Mouse (Mus musculus) limb, embryonic 14.5 days (tissue): ENCODE measurements around the gene Krt36. TPM values are rescaled to one million over a fixed set of nuclear protein-coding genes. Genes with fewer than 3 reads are reported as not detected.

Experiments used
- ATAC-seq: fragments of 200-750 bp; cut with Nextera tagmentation; 2 replicates; pipeline ENCODE4 v1.8.0; 2017; ENCODE audit warnings: low read depth, moderate number of reproducible peaks, moderate TSS enrichment; ENCODE audit not compliant: low FRiP score
- DNase-seq: peaks from one replicate; pipeline ENCODE4 v3.0.0-alpha.2; 2015; ENCODE audit warnings: low spot score
- H3K27ac ChIP-seq: fragments of 300-500 bp; sonication (generic); replicated peaks from 2 replicates; pipeline ENCODE4 v1.5.1; 2014; ENCODE audit warnings: low read depth, mild to moderate bottlenecking, low read length, moderate library complexity, mixed read lengths
- H3K27me3 ChIP-seq: fragments of 300-500 bp; sonication (generic); 2 replicates; pipeline ENCODE4 v1.6.1; 2014; ENCODE audit warnings: low read length, mixed read lengths; ENCODE audit not compliant: control insufficient read depth, insufficient read depth
- H3K36me3 ChIP-seq: fragments of 300-500 bp; sonication (generic); 2 replicates; pipeline ENCODE4 v1.6.1; 2014; ENCODE audit warnings: mild to moderate bottlenecking, low read length, moderate library complexity, mixed read lengths; ENCODE audit not compliant: control insufficient read depth, insufficient read depth
- H3K4me1 ChIP-seq: fragments of 300-500 bp; sonication (generic); 2 replicates; pipeline ENCODE4 v1.6.1; 2014; ENCODE audit warnings: antibody characterized with exemption, low read length, mixed read lengths; ENCODE audit not compliant: control insufficient read depth, insufficient read depth
- H3K4me2 ChIP-seq: fragments of 300-500 bp; sonication (generic); replicated peaks from 2 replicates; pipeline ENCODE4 v1.6.1; 2014; ENCODE audit warnings: low read depth, mild to moderate bottlenecking, low read length, moderate library complexity; ENCODE audit not compliant: severe bottlenecking
- H3K4me3 ChIP-seq: fragments of 300-500 bp; sonication (generic); replicated peaks from 2 replicates; pipeline ENCODE4 v1.5.1; 2014; ENCODE audit warnings: low read length
- H3K9ac ChIP-seq: fragments of 300-500 bp; sonication (generic); 2 replicates; pipeline ENCODE4 v1.6.1; 2014; ENCODE audit warnings: mild to moderate bottlenecking, low read depth, low read length, moderate library complexity; ENCODE audit not compliant: severe bottlenecking
- H3K9me3 ChIP-seq: fragments of 300-500 bp; sonication (generic); 2 replicates; pipeline ENCODE4 v1.6.1; 2016; ENCODE audit warnings: low read length; ENCODE audit not compliant: control insufficient read depth
- POLR2A ChIP-seq: fragments of 200-500 bp; IDR thresholded peaks from 2 replicates; pipeline ENCODE4 v1.8.0; 2012; ENCODE audit warnings: inconsistent platforms, mild to moderate bottlenecking, moderate library complexity, borderline replicate concordance; ENCODE audit not compliant: insufficient read depth, insufficient read length; ENCODE audit errors: extremely low read depth
- WGBS: fragments of 180-500 bp; shearing (Covaris S2); extraction: QIAGEN DNeasy Blood & Tissue Kit; methylation state at CpG from one replicate; pipeline ENCODE4 v1.1.7; 2014; 5-methylcytosine and 5-hydroxymethylcytosine counted together
- polyA plus RNA-seq, 2 experiments: library from polyadenylated mRNA; depleted of rRNA in 1 of 2; stranded (reverse) in 1 of 2; unstranded in 1 of 2; fragments of >200 nt; fragmentation: Nextera tagmentation in 1 of 2; extraction: Ambion mirVana in 1 of 2; gene quantifications; 2 replicates each; pipeline versions ENCODE4 v1.2.1 to v1.2.3; 2012 to 2014

The Krt36 gene
- polyA plus RNA-seq, 2 experiments = 1.1 to 5.9 TPM

DNA sequence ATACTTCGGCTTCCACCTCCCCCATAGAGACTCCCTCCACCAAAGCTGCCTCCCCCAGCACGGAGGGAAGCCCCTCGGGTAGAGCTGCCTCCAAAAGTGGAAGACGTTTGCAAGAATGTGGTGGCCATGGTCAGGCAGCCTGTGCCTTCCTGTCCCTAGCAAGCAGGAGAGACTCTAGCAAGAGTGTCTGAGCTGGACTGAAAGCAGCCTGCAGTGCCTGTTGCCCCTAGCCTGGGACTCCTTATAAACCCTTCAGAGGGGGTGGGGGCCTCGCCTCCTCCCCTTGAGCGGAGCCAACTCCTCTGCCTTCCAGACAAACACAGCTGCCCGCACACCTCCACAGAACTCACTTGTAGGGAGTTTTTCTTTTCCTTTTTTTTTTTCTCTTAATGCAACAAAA, 30.3 kb upstream of the Krt36 start, which contains the start of gene Krt15:
Krt15 (minus strand) TSS at position 198 of the 400 bp plus-strand sequence.
- Histone ChIP-seq H3K4me1 (0 out of 2 replicates have a peak, but pooled peaks cover 2% of the 10 kb centered on the region), H3K4me2 (0 out of 2 replicates have a peak within 1 kb of the TSS, but pooled peaks have one; percentile 20), H3K9me3 (no peaks in the 10 kb centered on the region), H3K27me3 (no peaks in the 10 kb centered on the region), H3K9ac (no peak within 1 kb of the TSS), H3K4me3 (peak within 1 kb of the TSS; percentile 4; the same call in 1 of the 2 replicates), H3K36me3 (no peaks in the 10 kb centered on the region), H3K27ac (no peak within 1 kb of the TSS)
- ATAC-seq (no peak), DNase-seq (no peak)
- 35% methylated on average over 7 of the region's 7 CpGs for WGBS
- TF ChIP-seq POLR2A = peak; percentile 45; the same call in 1 of the 2 replicates

DNA sequence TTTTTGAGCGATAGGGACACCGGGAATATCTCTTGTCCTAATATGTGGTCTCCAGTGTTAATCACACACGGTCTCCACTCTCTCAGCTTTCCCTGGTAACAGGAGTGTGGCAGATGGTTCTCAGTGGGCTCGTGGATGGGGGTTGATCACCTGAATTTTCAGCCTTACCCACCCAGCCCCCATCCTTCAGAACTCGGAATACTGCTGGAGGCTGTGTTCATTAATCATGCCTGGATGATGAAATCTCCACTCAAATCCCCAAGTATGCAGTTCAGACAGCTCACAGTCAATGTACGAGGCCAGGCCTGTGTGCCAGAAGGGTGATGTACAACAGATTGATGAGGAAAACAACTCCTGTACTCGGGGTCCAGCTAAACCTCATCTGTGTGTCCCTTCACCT, 19.5 kb upstream of the Krt36 start:
- Histone ChIP-seq H3K4me2 (no peak overlapping the region), H3K27ac (no peak overlapping the region), H3K4me1 (no peaks in the 10 kb centered on the region), H3K27me3 (no peaks in the 10 kb centered on the region), H3K36me3 (no peaks in the 10 kb centered on the region), H3K9me3 (no peaks in the 10 kb centered on the region), H3K9ac (no peak overlapping the region), H3K4me3 (no peak overlapping the region)
- DNase-seq = no peak
- whole genome bisulfite sequencing = 64% methylated on average over 7 of the region's 7 CpGs
- TF ChIP-seq POLR2A = no peak
- no peak for ATAC-seq

DNA sequence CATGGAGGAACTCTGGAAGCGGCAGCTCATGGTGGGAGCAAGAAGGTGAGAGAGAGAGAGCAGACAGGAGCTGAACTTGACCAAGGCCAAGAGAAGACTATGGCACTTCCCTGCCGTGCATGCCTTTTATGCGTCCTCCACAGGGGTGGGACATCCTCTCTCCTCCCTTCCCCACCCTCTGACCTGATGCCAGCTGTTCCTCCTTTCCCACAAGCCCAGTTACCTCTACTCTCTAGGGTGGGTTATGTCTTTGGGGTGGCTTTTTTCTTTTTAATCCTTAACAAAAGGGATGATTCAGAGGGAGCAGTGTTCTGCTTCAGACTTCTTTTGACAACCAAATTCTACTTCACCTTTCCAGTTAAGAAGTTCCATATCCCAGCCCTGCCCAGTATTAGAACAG, 16.0 kb upstream of the Krt36 start, which contains the start of gene Krt13:
Krt13 (minus strand) TSS at position 101 of the 400 bp plus-strand sequence.
- no peaks in the 10 kb centered on the region for H3K36me3 ChIP-seq
- no peak for ATAC-seq
- WGBS = 72% methylated on average over 3 of the region's 3 CpGs
- no peak within 1 kb of the TSS for H3K4me2 ChIP-seq
- H3K4me1 ChIP-seq = no peaks in the 10 kb centered on the region
- DNase-seq = no peak
- no peak for TF ChIP-seq POLR2A
- H3K27me3 ChIP-seq = no peaks in the 10 kb centered on the region
- no peak within 1 kb of the TSS for H3K4me3 ChIP-seq
- H3K27ac ChIP-seq = no peak within 1 kb of the TSS
- H3K9ac ChIP-seq = no peak within 1 kb of the TSS
- H3K9me3 ChIP-seq = no peaks in the 10 kb centered on the region

DNA sequence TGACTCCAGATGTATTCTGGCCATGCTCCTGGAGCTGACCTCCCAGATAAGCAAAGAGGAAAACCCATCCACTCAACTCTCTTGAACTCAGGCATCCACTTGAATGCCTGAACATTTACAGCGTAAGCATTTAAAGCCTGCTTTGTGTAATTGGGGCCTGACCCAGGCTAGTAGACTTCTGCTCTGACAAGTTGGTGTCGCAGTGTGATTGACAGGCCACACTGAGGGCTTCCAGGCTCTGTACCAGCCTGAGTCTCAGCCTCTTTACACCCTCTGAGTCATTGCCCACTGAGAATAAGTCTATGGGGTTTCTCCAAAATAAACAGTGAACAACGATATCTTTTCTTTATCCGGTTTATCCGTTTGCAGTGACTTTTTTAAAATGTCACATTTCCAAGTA, 14.9 kb upstream of the Krt36 start:
- WGBS = 87% methylated on average over 5 of the region's 5 CpGs
- DNase-seq = no peak

GRCm38 (mm10) chr11:100113742-100114029, 8.3 kb upstream of the Krt36 start:
- no peak overlapping the region for H3K9ac ChIP-seq
- no peaks in the 10 kb centered on the region for H3K36me3 ChIP-seq
- no peak overlapping the region for H3K4me2 ChIP-seq
- WGBS = 78% methylated on average over 2 of the region's 2 CpGs
- ATAC-seq (no peak), DNase-seq (no peak)
- H3K9me3 ChIP-seq = no peaks in the 10 kb centered on the region
- no peak for TF ChIP-seq POLR2A
- no peaks in the 10 kb centered on the region for H3K4me1 ChIP-seq
- H3K27me3 ChIP-seq = no peaks in the 10 kb centered on the region
- H3K27ac ChIP-seq = no peak overlapping the region
- no peak overlapping the region for H3K4me3 ChIP-seq

More for the DNA sequence above, 14.9 kb upstream of the Krt36 start:
- ATAC-seq = no peak
- no peak for TF ChIP-seq POLR2A
- no peak overlapping the region for H3K27ac ChIP-seq
- no peak overlapping the region for H3K4me3 ChIP-seq
- no peaks in the 10 kb centered on the region for H3K27me3 ChIP-seq
- no peak overlapping the region for H3K9ac ChIP-seq
- H3K4me1 ChIP-seq = no peaks in the 10 kb centered on the region
- H3K4me2 ChIP-seq = no peak overlapping the region
- H3K36me3 ChIP-seq = no peaks in the 10 kb centered on the region
- no peaks in the 10 kb centered on the region for H3K9me3 ChIP-seq
